Mouse (Mus musculus) olfactory bulb, adult 2 months (tissue): ENCODE results near the gene Hecw2.

ENCODE experiments used
- CTCF ChIP-seq: fragments of 200-500 bp; IDR thresholded peaks from 2 replicates; pipeline ENCODE4 v1.5.1; 2012; ENCODE audit warnings: low read depth, mild to moderate bottlenecking, low read length, moderate library complexity; ENCODE audit not compliant: insufficient read depth
- POLR2A ChIP-seq: fragments of 200-500 bp; IDR thresholded peaks from 2 replicates; pipeline ENCODE4 v1.6.1; 2012; ENCODE audit warnings: mild to moderate bottlenecking, low read depth, low read length, moderate library complexity; ENCODE audit not compliant: insufficient read depth

- TF ChIP-seq POLR2A (no peak), CTCF (no peak)
These were observed 18.4 kb downstream of the Hecw2 start for GRCm38 (mm10) chr1:54176592-54176991.
